Mouse (Mus musculus): ENCODE results near the gene Vamp3. TPM values are rescaled to one million over a fixed set of nuclear protein-coding genes. Genes with fewer than 3 reads are reported as not detected.
A peak's percentile ranks its signal among the peaks of the same experiment; 100 is the strongest.
"Not testable (repeated sequence)": the region's sequence is repeated elsewhere in the genome, so short reads cannot be mapped to it uniquely, and the experiment has no call there.

Gene Vamp3
- polyA plus RNA-seq, 1 experiment from 2014 or later = 34.9 TPM

DNA sequence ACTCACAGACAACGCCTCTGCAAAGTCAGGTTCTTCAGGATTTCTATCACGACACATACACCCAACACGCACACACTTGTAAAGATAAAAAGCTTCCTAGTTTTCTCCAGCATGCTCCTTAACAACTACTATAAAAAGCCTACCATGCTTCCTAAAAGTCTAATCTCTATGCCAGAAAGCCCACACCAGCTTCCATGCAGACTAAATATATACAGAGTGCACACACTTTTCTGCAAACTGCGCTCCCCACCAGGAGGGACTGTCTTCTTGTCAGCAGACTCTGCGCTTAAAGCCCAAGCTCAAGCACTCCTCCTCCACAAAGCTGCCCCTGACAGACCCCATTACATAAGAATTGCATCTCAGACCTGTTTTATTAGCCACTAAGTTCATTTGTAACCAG, 16.3 kb downstream of the Vamp3 start:
- WGBS = 90% methylated on average over 5 of the region's 5 CpGs
- Histone ChIP-seq H3K36me3 (ENCODE audit: control insufficient read depth, insufficient read depth, low read length) (peaks cover under 1% of the 10 kb centered on the region), H3K4me1 (ENCODE audit: control insufficient read depth, insufficient read depth, low read length) (peaks cover 4% of the 10 kb centered on the region; the same call in 1 of the 2 replicates), H3K27me3 (ENCODE audit: control insufficient read depth, insufficient read depth, low read length) (peaks cover 9% of the 10 kb centered on the region; the same call in 1 of the 2 replicates), H3K27ac (replicated peaks; ENCODE audit: low read depth, low read length) (no peak overlapping the region), H3K4me2 (ENCODE audit: low read length) (no peak overlapping the region), H3K4me3 (replicated peaks; ENCODE audit: low read depth, low read length) (no peak overlapping the region), H3K9ac (replicated peaks; ENCODE audit: low read length) (no peak overlapping the region), H3K9me3 (ENCODE audit: control insufficient read depth, low read length) (no peaks in the 10 kb centered on the region)
- ATAC-seq (ENCODE audit: low FRiP score, low TSS enrichment) (no peak), DNase-seq (no peak)

DNA sequence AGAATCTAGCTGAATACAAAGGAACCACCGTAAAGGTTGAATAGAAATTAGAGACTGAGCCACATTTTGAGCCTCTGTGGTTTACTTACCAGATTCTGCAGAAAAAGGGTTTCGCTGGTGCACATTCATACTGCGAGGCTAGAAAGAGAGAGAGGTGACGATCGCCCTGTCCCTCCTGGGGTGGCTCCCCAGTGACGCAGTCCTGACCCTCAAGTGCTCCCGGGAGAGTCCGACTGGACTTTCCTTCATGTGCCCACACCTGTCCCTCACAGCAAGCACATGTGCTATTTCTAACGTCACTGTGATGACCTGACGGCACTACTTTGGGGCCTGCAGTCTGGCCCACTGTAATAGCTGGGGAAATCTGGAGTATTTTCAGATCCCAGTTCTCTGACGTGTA, 20.0 kb downstream of the Vamp3 start:
- H3K4me1 ChIP-seq (ENCODE audit: control insufficient read depth, insufficient read depth, low read length) = no peaks in the 10 kb centered on the region
- no peak for ATAC-seq (ENCODE audit: low FRiP score, low TSS enrichment)
- 90% methylated on average over 11 of the region's 11 CpGs for WGBS

DNA sequence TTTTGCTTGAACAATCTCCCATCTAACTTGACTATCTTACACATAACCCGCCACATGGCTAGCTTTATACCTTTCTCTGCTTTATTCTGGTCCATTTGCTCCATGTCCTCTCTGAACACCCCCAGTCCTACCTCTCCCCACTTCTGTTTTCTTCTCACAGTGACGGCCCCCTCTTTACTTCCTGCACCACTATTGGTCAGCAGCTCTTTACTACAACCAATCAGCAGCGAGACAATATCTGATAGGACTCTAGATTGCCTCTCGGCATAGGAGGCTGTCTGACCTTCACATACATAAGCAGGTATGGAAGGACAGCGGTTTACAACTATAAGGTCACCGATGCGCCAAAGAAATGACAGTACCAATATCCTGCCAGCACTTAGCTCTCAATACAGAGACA, 21.2 kb downstream of the Vamp3 start:
- Histone ChIP-seq H3K9ac (replicated peaks; ENCODE audit: low read length) (no peak overlapping the region), H3K4me2 (ENCODE audit: low read length) (no peak overlapping the region), H3K36me3 (ENCODE audit: control insufficient read depth, insufficient read depth, low read length) (no peaks in the 10 kb centered on the region), H3K27me3 (ENCODE audit: control insufficient read depth, insufficient read depth, low read length) (no peaks in the 10 kb centered on the region), H3K27ac (replicated peaks; ENCODE audit: low read depth, low read length) (no peak overlapping the region), H3K4me1 (ENCODE audit: control insufficient read depth, insufficient read depth, low read length) (no peaks in the 10 kb centered on the region), H3K4me3 (replicated peaks; ENCODE audit: low read depth, low read length) (no peak overlapping the region), H3K9me3 (ENCODE audit: control insufficient read depth, low read length) (no peaks in the 10 kb centered on the region)
- ATAC-seq (ENCODE audit: low FRiP score, low TSS enrichment) (no peak), DNase-seq (no peak)
- 87% methylated on average over 7 of the region's 7 CpGs for WGBS

More for the DNA sequence above, 20.0 kb downstream of the Vamp3 start:
- no peaks in the 10 kb centered on the region for H3K27me3 ChIP-seq (ENCODE audit: control insufficient read depth, insufficient read depth, low read length)
- H3K27ac ChIP-seq (replicated peaks; ENCODE audit: low read depth, low read length) = no peak overlapping the region
- H3K36me3 ChIP-seq (ENCODE audit: control insufficient read depth, insufficient read depth, low read length) = no peaks in the 10 kb centered on the region
- DNase-seq = no peak
- no peak overlapping the region for H3K4me3 ChIP-seq (replicated peaks; ENCODE audit: low read depth, low read length)
- no peak overlapping the region for H3K4me2 ChIP-seq (ENCODE audit: low read length)
- H3K9ac ChIP-seq (replicated peaks; ENCODE audit: low read length) = no peak overlapping the region
- H3K9me3 ChIP-seq (ENCODE audit: control insufficient read depth, low read length) = no peaks in the 10 kb centered on the region

DNA sequence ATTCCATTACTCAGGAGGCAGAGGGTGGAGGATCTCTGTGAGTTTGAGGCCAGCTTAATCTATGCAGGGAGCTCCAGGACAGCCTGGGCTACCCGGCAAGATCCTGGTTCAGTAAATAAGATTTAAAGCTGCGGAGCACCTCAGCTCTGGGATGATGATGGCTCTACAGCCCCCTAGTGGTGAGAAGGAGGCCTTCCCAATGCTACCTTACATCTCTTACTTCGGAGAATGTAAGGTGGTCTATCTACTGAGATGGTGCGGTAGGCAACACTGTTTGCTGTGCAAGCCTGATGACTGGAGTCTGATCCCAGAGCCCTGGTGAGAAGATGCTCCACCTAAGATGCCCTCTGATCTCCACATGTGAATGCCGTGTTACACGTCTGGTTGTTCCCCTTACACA, 30.8 kb downstream of the Vamp3 start:
- DNase-seq = peak; percentile 81
- 49% methylated on average over 6 of the region's 6 CpGs for WGBS
- no peak overlapping the region for H3K9ac ChIP-seq (replicated peaks; ENCODE audit: low read length)

DNA sequence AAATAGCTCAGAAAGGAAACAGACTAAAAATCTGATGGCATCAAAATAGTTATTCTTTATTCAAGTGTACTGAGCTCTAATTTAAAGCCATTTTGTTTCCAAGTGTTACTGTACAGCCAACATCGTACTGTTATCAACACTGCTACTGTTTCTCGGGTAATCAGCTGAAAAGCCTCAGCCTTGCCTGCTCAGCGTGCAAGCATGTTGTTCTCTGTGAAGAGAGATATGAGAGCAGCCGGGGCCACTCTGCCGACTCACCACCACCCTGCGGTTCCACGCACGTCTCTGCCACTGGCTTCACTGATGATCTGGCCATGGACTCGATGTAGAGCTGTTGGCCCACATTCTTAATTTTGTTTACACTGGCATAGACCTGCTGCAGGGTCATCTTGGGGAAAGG, 33.6 kb downstream of the Vamp3 start:
- H3K9me3 ChIP-seq (ENCODE audit: control insufficient read depth, low read length) = no peaks in the 10 kb centered on the region
- ATAC-seq (ENCODE audit: low FRiP score, low TSS enrichment) (no peak), DNase-seq (no peak)
- no peak overlapping the region for H3K4me2 ChIP-seq (ENCODE audit: low read length)
- H3K9ac ChIP-seq (replicated peaks; ENCODE audit: low read length) = no peak overlapping the region
- no peaks in the 10 kb centered on the region for H3K27me3 ChIP-seq (ENCODE audit: control insufficient read depth, insufficient read depth, low read length)
- no peaks in the 10 kb centered on the region for H3K4me1 ChIP-seq (ENCODE audit: control insufficient read depth, insufficient read depth, low read length)
- H3K4me3 ChIP-seq (replicated peaks; ENCODE audit: low read depth, low read length) = no peak overlapping the region
- 94% methylated on average over 9 of the region's 9 CpGs for WGBS
- H3K36me3 ChIP-seq (ENCODE audit: control insufficient read depth, insufficient read depth, low read length) = peaks cover 15% of the 10 kb centered on the region; the same call in 1 of the 2 replicates
- no peak overlapping the region for H3K27ac ChIP-seq (replicated peaks; ENCODE audit: low read depth, low read length)

More for the DNA sequence above, 30.8 kb downstream of the Vamp3 start:
- Histone ChIP-seq H3K27ac (replicated peaks; ENCODE audit: low read depth, low read length) (no peak overlapping the region), H3K4me3 (replicated peaks; ENCODE audit: low read depth, low read length) (no peak overlapping the region), H3K4me1 (ENCODE audit: control insufficient read depth, insufficient read depth, low read length) (no peaks in the 10 kb centered on the region), H3K27me3 (ENCODE audit: control insufficient read depth, insufficient read depth, low read length) (no peaks in the 10 kb centered on the region), H3K4me2 (ENCODE audit: low read length) (no peak overlapping the region), H3K36me3 (ENCODE audit: control insufficient read depth, insufficient read depth, low read length) (peaks cover 9% of the 10 kb centered on the region; the same call in 1 of the 2 replicates), H3K9me3 (ENCODE audit: control insufficient read depth, low read length) (no peaks in the 10 kb centered on the region)
- no peak for ATAC-seq (ENCODE audit: low FRiP score, low TSS enrichment)

DNA sequence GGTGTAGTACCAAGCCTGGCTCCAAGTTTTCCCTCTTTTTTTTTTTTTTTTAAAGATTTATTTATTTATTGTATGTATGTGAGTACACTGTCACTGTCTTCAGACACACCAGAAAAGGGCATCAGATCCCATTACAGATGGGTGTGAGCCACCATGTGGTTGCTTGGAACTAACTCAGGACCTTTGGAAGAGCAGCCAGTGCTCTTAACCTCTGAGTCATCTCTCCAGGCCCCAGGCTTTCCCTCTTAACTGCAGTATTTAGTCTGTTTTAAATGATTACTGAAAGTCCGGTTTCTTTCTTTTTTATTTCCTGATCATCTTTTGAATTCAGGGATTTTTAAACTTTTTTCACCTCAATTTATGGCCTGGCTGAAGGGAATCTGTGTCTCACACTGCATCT, 40.4 kb downstream of the Vamp3 start:
- WGBS = 95% methylated on average over 1 of the region's 1 CpGs
- H3K4me3 ChIP-seq (replicated peaks; ENCODE audit: low read depth, low read length); H3K27ac ChIP-seq (replicated peaks; ENCODE audit: low read depth, low read length); H3K4me1 ChIP-seq (ENCODE audit: control insufficient read depth, insufficient read depth, low read length); H3K4me2 ChIP-seq (ENCODE audit: low read length); H3K9me3 ChIP-seq (ENCODE audit: control insufficient read depth, low read length); ATAC-seq (ENCODE audit: low FRiP score, low TSS enrichment); H3K27me3 ChIP-seq (ENCODE audit: control insufficient read depth, insufficient read depth, low read length); H3K9ac ChIP-seq (replicated peaks; ENCODE audit: low read length); DNase-seq: not testable (repeated sequence)
- peaks cover 26% of the 10 kb centered on the region for H3K36me3 ChIP-seq (ENCODE audit: control insufficient read depth, insufficient read depth, low read length)

DNA sequence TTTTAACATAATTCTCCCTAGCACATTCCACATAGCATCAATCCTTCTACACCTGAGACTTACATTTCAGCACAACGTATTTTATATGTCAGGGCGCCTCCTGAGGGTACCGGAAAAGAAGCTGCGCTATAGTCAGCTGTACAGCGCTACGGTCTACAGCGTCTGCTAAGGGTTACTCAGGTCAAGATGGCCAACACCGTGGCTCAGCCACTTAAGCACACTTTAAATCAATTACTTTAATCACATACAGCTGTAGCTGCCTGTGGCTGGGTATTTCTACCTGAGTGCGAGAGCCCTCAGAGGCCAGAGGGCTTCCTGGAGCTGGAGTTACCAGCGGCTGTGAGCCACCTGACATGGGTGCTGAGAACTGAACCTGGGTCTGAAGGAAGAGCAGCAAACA, 41.8 kb downstream of the Vamp3 start:
- Histone ChIP-seq H3K4me1 (ENCODE audit: control insufficient read depth, insufficient read depth, low read length) (no peaks in the 10 kb centered on the region), H3K36me3 (ENCODE audit: control insufficient read depth, insufficient read depth, low read length) (peaks cover 21% of the 10 kb centered on the region), H3K4me2 (ENCODE audit: low read length) (no peak overlapping the region), H3K9ac (replicated peaks; ENCODE audit: low read length) (no peak overlapping the region), H3K9me3 (ENCODE audit: control insufficient read depth, low read length) (no peaks in the 10 kb centered on the region), H3K4me3 (replicated peaks; ENCODE audit: low read depth, low read length) (no peak overlapping the region), H3K27me3 (ENCODE audit: control insufficient read depth, insufficient read depth, low read length) (no peaks in the 10 kb centered on the region), H3K27ac (replicated peaks; ENCODE audit: low read depth, low read length) (no peak overlapping the region)
- no peak for ATAC-seq (ENCODE audit: low FRiP score, low TSS enrichment)
- 93% methylated on average over 10 of the region's 10 CpGs for WGBS
- no peak for DNase-seq

DNA sequence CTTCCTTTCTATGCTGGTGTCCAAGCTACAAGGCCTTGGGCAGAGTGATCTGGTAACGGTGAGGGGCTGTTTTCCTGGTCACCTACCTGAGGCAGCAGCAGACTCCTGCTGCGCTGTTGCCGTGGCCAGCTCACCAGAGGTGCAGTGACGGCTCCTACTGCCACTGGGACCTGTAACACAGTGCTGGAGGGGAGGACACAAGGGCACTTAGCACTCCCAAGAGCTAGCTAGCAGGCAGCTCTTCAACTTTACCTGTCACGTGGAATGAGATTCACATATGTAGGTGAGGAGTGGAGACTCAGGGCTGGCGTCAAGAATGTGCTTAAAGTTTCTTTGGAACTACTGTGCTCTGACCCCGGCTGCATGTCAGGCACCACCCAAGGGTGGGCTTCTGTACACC, 47.4 kb downstream of the Vamp3 start:
- H3K27ac ChIP-seq (replicated peaks; ENCODE audit: low read depth, low read length) = no peak overlapping the region
- ATAC-seq (ENCODE audit: low FRiP score, low TSS enrichment) (no peak), DNase-seq (no peak)
- 93% methylated on average over 7 of the region's 7 CpGs for WGBS
- H3K4me1 ChIP-seq (ENCODE audit: control insufficient read depth, insufficient read depth, low read length) = no peaks in the 10 kb centered on the region
- H3K36me3 ChIP-seq (ENCODE audit: control insufficient read depth, insufficient read depth, low read length) = peaks cover 8% of the 10 kb centered on the region
- H3K4me3 ChIP-seq (replicated peaks; ENCODE audit: low read depth, low read length) = no peak overlapping the region
- no peaks in the 10 kb centered on the region for H3K9me3 ChIP-seq (ENCODE audit: control insufficient read depth, low read length)
- H3K4me2 ChIP-seq (ENCODE audit: low read length) = no peak overlapping the region
- no peak overlapping the region for H3K9ac ChIP-seq (replicated peaks; ENCODE audit: low read length)
- no peaks in the 10 kb centered on the region for H3K27me3 ChIP-seq (ENCODE audit: control insufficient read depth, insufficient read depth, low read length)

DNA sequence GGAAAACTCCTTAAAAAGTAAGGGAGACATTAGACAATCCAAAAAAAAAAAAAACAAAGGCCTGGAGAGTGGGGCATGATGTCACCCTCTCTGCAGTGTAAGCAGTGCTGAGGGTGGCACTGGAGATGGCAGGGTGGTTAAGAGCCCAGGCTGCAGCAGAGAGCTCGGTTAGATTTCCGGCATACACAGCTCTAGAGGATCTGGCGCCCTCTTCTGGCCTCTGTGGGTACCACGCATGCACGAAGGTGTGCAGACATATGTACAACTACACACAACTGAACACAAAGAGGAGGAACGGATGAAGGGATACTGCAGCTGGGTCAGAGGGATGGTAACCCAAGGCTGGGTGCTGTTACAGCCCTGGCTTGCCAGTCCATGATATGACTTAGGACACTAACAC, 50.8 kb downstream of the Vamp3 start:
- Histone ChIP-seq H3K9ac (replicated peaks; ENCODE audit: low read length) (no peak overlapping the region), H3K4me3 (replicated peaks; ENCODE audit: low read depth, low read length) (no peak overlapping the region), H3K27me3 (ENCODE audit: control insufficient read depth, insufficient read depth, low read length) (no peaks in the 10 kb centered on the region), H3K36me3 (ENCODE audit: control insufficient read depth, insufficient read depth, low read length) (0 out of 2 replicates have a peak, but pooled peaks cover under 1% of the 10 kb centered on the region), H3K4me1 (ENCODE audit: control insufficient read depth, insufficient read depth, low read length) (no peaks in the 10 kb centered on the region), H3K27ac (replicated peaks; ENCODE audit: low read depth, low read length) (no peak overlapping the region), H3K4me2 (ENCODE audit: low read length) (no peak overlapping the region), H3K9me3 (ENCODE audit: control insufficient read depth, low read length) (no peaks in the 10 kb centered on the region)
- peak; percentile 24 for DNase-seq
- WGBS = 52% methylated on average over 6 of the region's 6 CpGs
- ATAC-seq (ENCODE audit: low FRiP score, low TSS enrichment) = no peak

Data from midbrain, embryonic 14.5 days (tissue).